ENCODE assay signal across 8 mouse cellular contexts in genomic region chr8:71628396-71629095, GRCm38 (mm10). TPM values are rescaled to one million over a fixed set of nuclear protein-coding genes. Genes with fewer than 3 reads are reported as not detected.
DNase-seq lines count a peak whose midpoint lies in the region; ATAC-seq and TF ChIP-seq lines count a peak whose summit lies in the region.

No protein-coding gene starts in this region.

- 28% methylated on average over 16 of the region's 16 CpGs for WGBS in cerebellum, adult 2 months
- 8% methylated on average over 16 of the region's 16 CpGs for WGBS in thymus, adult 2 months
- WGBS in liver, embryonic 16.5 days (ENCODE audit: insufficient replicate concordance): 4% methylated on average over 16 of the region's 16 CpGs

- H3K27me3 ChIP-seq in cerebellum, adult 2 months (ENCODE audit: control insufficient read depth, insufficient read depth, low read length): no peaks in the 10 kb centered on the region
- no peaks in the 10 kb centered on the region for H3K27me3 ChIP-seq in thymus, adult 2 months (ENCODE audit: control insufficient read depth, insufficient read depth, low read length)
- peaks cover 28% of the 10 kb centered on the region for H3K27me3 ChIP-seq in liver, embryonic 16.5 days (ENCODE audit: control insufficient read depth, insufficient read depth, low read depth, low read length)

- no peak for DNase-seq in cerebellum, adult 2 months
- no peak for DNase-seq in cerebellum, adult 9-11 months
- no peak for DNase-seq in thymus, adult 2 months
- DNase-seq in thymus, postnatal 36 days: no peak
- DNase-seq in testis, postnatal 10 days (ENCODE audit: low spot score): peak; percentile 56
- no peak for DNase-seq in kidney, postnatal 4 days
- DNase-seq in frontal cortex, postnatal 36 days (ENCODE audit: low spot score in 2 of 2): no peak

- no peak for ATAC-seq in liver, embryonic 16.5 days (ENCODE audit: low read depth)

- TF ChIP-seq POLR2A in cerebellum, adult 2 months (IDR thresholded peaks at IDR 0.05; ENCODE audit: borderline replicate concordance, insufficient read depth, low read length): no peak
- TF ChIP-seq POLR2A in thymus, adult 2 months (IDR thresholded peaks at IDR 0.05; ENCODE audit: control insufficient read depth, extremely low read depth, insufficient read depth, low read length, poor library complexity): no peak

- peak overlapping the region; percentile 87 for H3K4me2 ChIP-seq in liver, embryonic 16.5 days (ENCODE audit: low read depth, low read length)

- no peaks in the 10 kb centered on the region; the same call in 1 of the 2 replicates for H3K4me1 ChIP-seq in cerebellum, adult 2 months (ENCODE audit: control insufficient read depth, insufficient read depth, low read length)
- peaks cover 28% of the 10 kb centered on the region for H3K4me1 ChIP-seq in thymus, adult 2 months (replicated peaks; ENCODE audit: control insufficient read depth, insufficient read depth, low read length)
- peaks cover 26% of the 10 kb centered on the region for H3K4me1 ChIP-seq in liver, embryonic 16.5 days (ENCODE audit: control insufficient read depth, low read depth, low read length)

- H3K36me3 ChIP-seq in thymus, adult 2 months (ENCODE audit: control insufficient read depth, insufficient read depth, low read length): peaks cover 2% of the 10 kb centered on the region; the same call in 1 of the 2 replicates
- peaks cover 9% of the 10 kb centered on the region for H3K36me3 ChIP-seq in liver, embryonic 16.5 days (ENCODE audit: control insufficient read depth, insufficient read depth)

- H3K9ac ChIP-seq in liver, embryonic 16.5 days (ENCODE audit: low read depth, low read length): peak overlapping the region; percentile 63

- H3K4me3 ChIP-seq in cerebellum, adult 2 months (replicated peaks; ENCODE audit: insufficient read depth, low read depth, low read length): peak overlapping the region; percentile 41
- H3K4me3 ChIP-seq in thymus, adult 2 months (ENCODE audit: control insufficient read depth, insufficient read depth, low read length): peak overlapping the region; percentile 53
- peak overlapping the region; percentile 53 for H3K4me3 ChIP-seq in liver, embryonic 16.5 days (ENCODE audit: low read depth, low read length)

- no peaks in the 10 kb centered on the region for H3K9me3 ChIP-seq in liver, embryonic 16.5 days (replicated peaks; ENCODE audit: control insufficient read depth, low read length)

- no peak overlapping the region for H3K27ac ChIP-seq in cerebellum, adult 2 months (ENCODE audit: insufficient read depth, low read length)
- H3K27ac ChIP-seq in thymus, adult 2 months (ENCODE audit: control insufficient read depth, insufficient read depth, low read length): no peak overlapping the region
- H3K27ac ChIP-seq in liver, embryonic 16.5 days (ENCODE audit: low read length): peak overlapping the region; percentile 64

- no peak for TF ChIP-seq CTCF in cerebellum, adult 2 months (IDR thresholded peaks at IDR 0.05; ENCODE audit: borderline replicate concordance, insufficient read depth, low read depth, low read length)
- TF ChIP-seq CTCF in thymus, adult 2 months (IDR thresholded peaks at IDR 0.05; ENCODE audit: borderline replicate concordance, control insufficient read depth, extremely low read depth, insufficient read depth, low read length, poor library complexity): no peak

RNA-seq across cellular contexts. Expression of gene Colgalt1, which starts 17.7 kb away (rescaled TPM):
- 74.1 and 77.6 TPM in 2 replicates for polyA plus RNA-seq in cerebellum, adult 2 months (2012; rRNA removed)
- polyA plus RNA-seq in thymus, adult 2 months (2012; rRNA removed): 134 and 158 TPM in 2 replicates
- polyA plus RNA-seq in liver, embryonic 16.5 days (2015; fragmentation: Nextera tagmentation; extraction: Ambion mirVana): 18.5 and 22.5 TPM in 2 replicates

RNA-seq across cellular contexts. Expression of gene Fam129c, which starts 31.1 kb away (rescaled TPM):
- 3.4 and 3.7 TPM in 2 replicates for polyA plus RNA-seq in cerebellum, adult 2 months (2012; rRNA removed)
- 23.9 and 28.4 TPM in 2 replicates for polyA plus RNA-seq in thymus, adult 2 months (2012; rRNA removed)
- 1.6 and 2.1 TPM in 2 replicates for polyA plus RNA-seq in liver, embryonic 16.5 days (2015; fragmentation: Nextera tagmentation; extraction: Ambion mirVana)

RNA-seq across cellular contexts. Expression of gene Pgls, which starts 36.6 kb away (rescaled TPM):
- polyA plus RNA-seq in cerebellum, adult 2 months (2012; rRNA removed): 42.5 and 42.8 TPM in 2 replicates
- 280 and 369 TPM in 2 replicates for polyA plus RNA-seq in thymus, adult 2 months (2012; rRNA removed)
- 81.3 and 93.9 TPM in 2 replicates for polyA plus RNA-seq in liver, embryonic 16.5 days (2015; fragmentation: Nextera tagmentation; extraction: Ambion mirVana)

RNA-seq across cellular contexts. Expression of gene Unc13a, which starts 43.0 kb away (rescaled TPM):
- polyA plus RNA-seq in cerebellum, adult 2 months (2012; rRNA removed): 97.3 and 110 TPM in 2 replicates
- polyA plus RNA-seq in thymus, adult 2 months (2012; rRNA removed): 1.6 and 2.0 TPM in 2 replicates
- 0.15 and 0.20 TPM in 2 replicates for polyA plus RNA-seq in liver, embryonic 16.5 days (2015; fragmentation: Nextera tagmentation; extraction: Ambion mirVana)

RNA-seq across cellular contexts. Expression of gene Jak3, which starts 47.5 kb away (rescaled TPM):
- 3.6 and 3.9 TPM in 2 replicates for polyA plus RNA-seq in cerebellum, adult 2 months (2012; rRNA removed)
- polyA plus RNA-seq in thymus, adult 2 months (2012; rRNA removed): 68.0 and 77.5 TPM in 2 replicates
- 5.7 and 6.3 TPM in 2 replicates for polyA plus RNA-seq in liver, embryonic 16.5 days (2015; fragmentation: Nextera tagmentation; extraction: Ambion mirVana)
